Mouse (Mus musculus) left cerebral cortex, adult 2 months (tissue): ENCODE measurements around the gene Ugt2b34. TPM values are rescaled to one million over a fixed set of nuclear protein-coding genes. Genes with fewer than 3 reads are reported as not detected.
"Not testable (repeated sequence)": the region's sequence is repeated elsewhere in the genome, so short reads cannot be mapped to it uniquely, and the experiment has no call there.

Source experiments
- DNase-seq, 2 experiments: peaks; one replicate each; pipeline ENCODE4 v3.0.0; 2021 to 2022; ENCODE audit warnings: low spot score in 2 of 2, mixed read lengths in 1 of 2; ENCODE audit errors: extremely low spot score in 1 of 2
- H3K27ac ChIP-seq: fragments of 200-600 bp; 2 replicates; pipeline ENCODE4 v1.8.1; 2022
- H3K4me3 ChIP-seq: fragments of 200-600 bp; 2 replicates; pipeline ENCODE4 v1.8.1; 2022
- CTCF ChIP-seq: fragments of 200-600 bp; IDR thresholded peaks from 2 replicates; pipeline ENCODE4 v1.8.1; 2022; ENCODE audit warnings: antibody characterized with exemption, mild to moderate bottlenecking, moderate library complexity
- intact Hi-C: fragments of 180-260 bp; cut with DNase I; formaldehyde crosslinking; loops from one replicate; pipeline ENCODE4 v1.15.1; 2025
- total RNA-seq, 2 experiments: library from RNA; stranded (reverse); gene quantifications; 2 replicates each; pipeline ENCODE4 v1.2.3; 2021

Ugt2b34 gene
- total RNA-seq, 2 experiments from 2014 or later, result not detected

- Histone ChIP-seq H3K27ac (no peak overlapping the region), H3K4me3 (no peak overlapping the region)
- TF ChIP-seq CTCF, result no peak
- intact Hi-C loops, result loop anchor here (10.0 kb wide), 4 partner anchors 477 to 1547 kb away; partner anchors contain the start of gene Ugt2a3
- DNase-seq, result no peak
Measured at GRCm38 (mm10) chr5:86857682-86858081, 49.1 kb downstream of the Ugt2b34 start.

- not testable (repeated sequence) for H3K27ac ChIP-seq, DNase-seq, H3K4me3 ChIP-seq
- intact Hi-C loops, result loop anchor here (10.0 kb wide), 4 partner anchors 478 to 1548 kb away; partner anchors contain the start of gene Ugt2a3
Measured at GRCm38 (mm10) chr5:86856505-86856904, 50.2 kb downstream of the Ugt2b34 start.

- Histone ChIP-seq H3K4me3 (no peak overlapping the region), H3K27ac (no peak overlapping the region)
- intact Hi-C loops, result loop anchor here (2.0 to 10.0 kb wide), 5 partner anchors 291 to 1553 kb away; partner anchors contain the start of gene Ugt2a3
- DNase-seq, result no peak
- no peak for TF ChIP-seq CTCF
Measured at GRCm38 (mm10) chr5:86851658-86852057, 55.1 kb downstream of the Ugt2b34 start.

GRCm38 (mm10) chr5:86850104-86850503 lies 56.6 kb downstream of the Ugt2b34 start:
- intact Hi-C loops, result loop anchor here (10.0 kb wide), 4 partner anchors 485 to 1555 kb away; partner anchors contain the start of gene Ugt2a3
- DNase-seq, result peak in 1 of 2 experiments; percentile 28
- peak; percentile 61 for TF ChIP-seq CTCF
- Histone ChIP-seq H3K27ac (no peak overlapping the region), H3K4me3 (no peak overlapping the region)

GRCm38 (mm10) chr5:86841261-86841660 lies 65.5 kb downstream of the Ugt2b34 start:
- intact Hi-C loops, H3K27ac ChIP-seq, H3K4me3 ChIP-seq, DNase-seq: not testable (repeated sequence)
- peak; percentile 17 for TF ChIP-seq CTCF

GRCm38 (mm10) chr5:86840207-86840606 lies 66.5 kb downstream of the Ugt2b34 start:
- TF ChIP-seq CTCF, result no peak
- intact Hi-C loops, result no loop called here
- DNase-seq, result no peak
- Histone ChIP-seq H3K4me3 (no peak overlapping the region), H3K27ac (no peak overlapping the region)

Other genes with a start within 250 kb of the Ugt2b34 start
- not detected for gene Tmprss11b, start 230.6 kb downstream of the Ugt2b34 start, total RNA-seq
- not detected for gene Tmprss11e, start 161.1 kb downstream of the Ugt2b34 start, total RNA-seq
- 10 to 100 TPM; 57.0 to 61.5 TPM for gene Ythdc1, start 102.7 kb downstream of the Ugt2b34 start, total RNA-seq
- gene Ugt2b1, start 19.6 kb upstream of the Ugt2b34 start, total RNA-seq, result not detected
- not detected for gene Ugt2b35, start 93.9 kb upstream of the Ugt2b34 start, total RNA-seq
- gene Ugt2b36, start 185.6 kb upstream of the Ugt2b34 start, total RNA-seq, result not detected
- gene Ugt2b5, start 233.4 kb upstream of the Ugt2b34 start, total RNA-seq, result not detected